Mouse (Mus musculus) lung, postnatal 0 days (tissue): Measurements from ENCODE around the gene Gm49368.

Experiments
- CTCF ChIP-seq: IDR thresholded peaks from 2 replicates; pipeline ENCODE4 v1.5.1; 2016; ENCODE audit warnings: antibody characterized with exemption, mild to moderate bottlenecking
- EP300 ChIP-seq: IDR thresholded peaks from 2 replicates; pipeline ENCODE4 v1.6.1; 2016; ENCODE audit warnings: antibody characterized with exemption, mild to moderate bottlenecking, control low read depth

GRCm38 (mm10) chr7:128013116-128013515, 49.4 kb upstream of the Gm49368 start:
- TF ChIP-seq CTCF, result no peak
- no peak for TF ChIP-seq EP300
